Mouse (Mus musculus): ENCODE results near the gene Acly. TPM values are rescaled to one million over a fixed set of nuclear protein-coding genes. Genes with fewer than 3 reads are reported as not detected.

The Acly gene
- total and polyA plus RNA-seq, 3 experiments = 213 to 277 (median 246) TPM

GRCm38 (mm10) chr11:100518188-100518591 is 9.6 kb downstream of the Acly start:
- H3K4me3 ChIP-seq (replicated peaks in 1 of 3; ENCODE audit: low read depth in 2 of 3, low read length in 2 of 3, poor library complexity in 1 of 3) = no peak overlapping the region
- H3K27ac ChIP-seq (ENCODE audit: insufficient read depth, low read depth) = no peak overlapping the region
- H3K36me3 ChIP-seq (replicated peaks in 1 of 2; ENCODE audit: control insufficient read depth in 1 of 2, insufficient read depth in 1 of 2, low read length in 1 of 2) = peaks cover 89 to 98% of the 10 kb centered on the region in 2 experiments
- H3K4me1 ChIP-seq (ENCODE audit: control insufficient read depth in 1 of 2, insufficient read depth in 2 of 2) = no peaks in the 10 kb centered on the region
- in situ Hi-C loops (cut with MboI; ENCODE audit: low pct_ligation_motif_present, low pct_unique_long_range_greater_than_20kb, low sequenced_read_pairs) = no loop called here
- TF ChIP-seq GABPA (IDR thresholded peaks at IDR 0.05; ENCODE audit: insufficient replicate concordance, low read depth, low read length) = no peak
- no peak for TF ChIP-seq BHLHE40 (IDR thresholded peaks at IDR 0.05; ENCODE audit: low read depth, low read length)
- TF ChIP-seq ZMIZ1 (IDR thresholded peaks at IDR 0.05; ENCODE audit: low read depth, low read length) = no peak
- no peak for TF ChIP-seq MAX (IDR thresholded peaks at IDR 0.05; ENCODE audit: low read length)
- no peak for TF ChIP-seq ZC3H11A (IDR thresholded peaks at IDR 0.05; ENCODE audit: low read depth, low read length)
- TF ChIP-seq MYC (IDR thresholded peaks at IDR 0.05; ENCODE audit: low read depth, low read length) = no peak
- no peak for TF ChIP-seq MAZ (IDR thresholded peaks at IDR 0.05; ENCODE audit: low read depth, low read length)
- TF ChIP-seq CHD2 (IDR thresholded peaks at IDR 0.05; ENCODE audit: low read length) = no peak
- no peak for TF ChIP-seq NELFE (IDR thresholded peaks at IDR 0.05; ENCODE audit: low read depth, low read length)
- TF ChIP-seq ETS1 (conservative IDR thresholded peaks at IDR 0.05; ENCODE audit: low read depth, low read length) = no peak
- TF ChIP-seq ZNF384 (IDR thresholded peaks at IDR 0.05; ENCODE audit: low read depth, low read length) = no peak
- TF ChIP-seq JUND (conservative IDR thresholded peaks at IDR 0.05; ENCODE audit: low read depth, low read length) = no peak
- no peak for TF ChIP-seq SMC3 (IDR thresholded peaks at IDR 0.05; ENCODE audit: low read depth, low read length)
- no peak for TF ChIP-seq POLR2AphosphoS2 (IDR thresholded peaks at IDR 0.05; ENCODE audit: low read depth, low read length)
- dilution Hi-C loops (cut with MboI; ENCODE audit: extremely low pct_ligation_motif_present, extremely low pct_unique_long_range_greater_than_20kb, low sequenced_read_pairs) = no loop called here
- no peak overlapping the region for H3K9ac ChIP-seq (ENCODE audit: insufficient read depth, low read depth)
- H3K4me2 ChIP-seq (ENCODE audit: insufficient read depth, low read depth, poor library complexity, severe bottlenecking) = no peak overlapping the region
- no peaks in the 10 kb centered on the region for H3K27me3 ChIP-seq (replicated peaks)
- no peaks in the 10 kb centered on the region for H3K9me3 ChIP-seq (replicated peaks; ENCODE audit: low read length)
- no peak for DNase-seq (ENCODE audit: extremely low read depth)
- peaks cover 6% of the 10 kb centered on the region; the same call in 1 of the 2 replicates for H3K79me2 ChIP-seq (replicated peaks; ENCODE audit: control insufficient read depth, extremely low read depth, insufficient read depth, poor library complexity, severe bottlenecking)

- H3K9me3 ChIP-seq (replicated peaks; ENCODE audit: low read length) = no peaks in the 10 kb centered on the region
- DNase-seq (ENCODE audit: extremely low read depth) = no peak
- no peaks in the 10 kb centered on the region for H3K27me3 ChIP-seq (replicated peaks)
- no peaks in the 10 kb centered on the region for H3K4me1 ChIP-seq (ENCODE audit: control insufficient read depth in 1 of 2, insufficient read depth in 2 of 2)
- no peak for TF ChIP-seq MAX (IDR thresholded peaks at IDR 0.05; ENCODE audit: low read length)
- no peak for TF ChIP-seq ZC3H11A (IDR thresholded peaks at IDR 0.05; ENCODE audit: low read depth, low read length)
- no peak for TF ChIP-seq CTCF (conservative IDR thresholded peaks at IDR 0.05 in 1 of 2, IDR thresholded peaks at IDR 0.05 in 1 of 2; ENCODE audit: low read depth in 2 of 2, low read length in 2 of 2)
- TF ChIP-seq IRF4 (IDR thresholded peaks at IDR 0.05; ENCODE audit: low read depth, low read length) = no peak
- no peak for TF ChIP-seq RCOR1 (conservative IDR thresholded peaks at IDR 0.05; ENCODE audit: low read depth, low read length)
- TF ChIP-seq CHD2 (IDR thresholded peaks at IDR 0.05; ENCODE audit: low read length) = no peak
- no peak for TF ChIP-seq EP300 (IDR thresholded peaks at IDR 0.05; ENCODE audit: low read length)
- no peak for TF ChIP-seq MXI1 (IDR thresholded peaks at IDR 0.05; ENCODE audit: low read depth, low read length)
- no peak for TF ChIP-seq USF1 (IDR thresholded peaks at IDR 0.05; ENCODE audit: low read depth, low read length)
- no peak for TF ChIP-seq NRF1 (IDR thresholded peaks at IDR 0.05; ENCODE audit: low read depth, low read length)
- TF ChIP-seq MAZ (IDR thresholded peaks at IDR 0.05; ENCODE audit: low read depth, low read length) = no peak
- no peak for TF ChIP-seq ELF1 (IDR thresholded peaks at IDR 0.05; ENCODE audit: low read depth, low read length)
- no peak for TF ChIP-seq POLR2AphosphoS2 (IDR thresholded peaks at IDR 0.05; ENCODE audit: low read depth, low read length)
- TF ChIP-seq ETS1 (conservative IDR thresholded peaks at IDR 0.05; ENCODE audit: low read depth, low read length) = no peak
- peaks cover 87 to 98% of the 10 kb centered on the region in 2 experiments for H3K36me3 ChIP-seq (replicated peaks in 1 of 2; ENCODE audit: control insufficient read depth in 1 of 2, insufficient read depth in 1 of 2, low read length in 1 of 2)
- H3K27ac ChIP-seq (ENCODE audit: insufficient read depth, low read depth) = no peak overlapping the region
- no peak overlapping the region for H3K4me2 ChIP-seq (ENCODE audit: insufficient read depth, low read depth, poor library complexity, severe bottlenecking)
- dilution Hi-C loops (cut with MboI; ENCODE audit: extremely low pct_ligation_motif_present, extremely low pct_unique_long_range_greater_than_20kb, low sequenced_read_pairs) (no loop called here), in situ Hi-C loops (cut with MboI; ENCODE audit: low pct_ligation_motif_present, low pct_unique_long_range_greater_than_20kb, low sequenced_read_pairs) (no loop called here)
- no peak overlapping the region for H3K4me3 ChIP-seq (replicated peaks in 1 of 3; ENCODE audit: low read depth in 2 of 3, low read length in 2 of 3, poor library complexity in 1 of 3)
- H3K9ac ChIP-seq (ENCODE audit: insufficient read depth, low read depth) = no peak overlapping the region
- H3K79me2 ChIP-seq (replicated peaks; ENCODE audit: control insufficient read depth, extremely low read depth, insufficient read depth, poor library complexity, severe bottlenecking) = peaks cover 6% of the 10 kb centered on the region; the same call in 1 of the 2 replicates
Measured at GRCm38 (mm10) chr11:100516291-100516690, 11.5 kb downstream of the Acly start.

Data from CH12.LX (cell line).